Comparison of ENCODE assay signal across 28 mouse cellular contexts in the genomic region with DNA sequence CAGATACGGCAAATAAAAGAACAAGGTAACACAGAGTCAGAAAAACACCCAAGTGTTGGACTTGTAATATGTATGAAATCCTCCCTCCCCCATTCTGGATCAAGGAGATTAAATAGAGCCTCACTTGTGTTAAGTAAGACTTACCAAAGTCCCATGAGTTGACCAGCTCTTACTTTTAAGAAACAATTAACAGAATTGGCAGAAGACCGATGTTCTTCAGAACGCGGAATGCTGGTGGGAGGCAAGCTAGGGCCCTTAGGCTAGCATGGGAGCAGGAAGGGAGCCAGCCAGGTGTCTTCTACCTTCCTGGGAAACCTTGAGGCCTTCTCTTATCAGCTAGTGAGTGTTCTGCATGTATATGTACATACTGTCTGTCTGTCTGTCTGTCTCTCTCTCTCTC. TPM values are rescaled to one million over a fixed set of nuclear protein-coding genes. Genes with fewer than 3 reads are reported as not detected.
A peak's percentile ranks its signal among the peaks of the same experiment; 100 is the strongest.
DNase-seq lines count a peak whose midpoint lies in the region; ATAC-seq lines count a peak whose summit lies in the region.
"Had no signal": no experiment of that assay in that cellular context is flagged by ENCODE, and none has a peak within 500 bp of the region (broad histone marks: within the 10 kb centered on the region; RNA-seq: fewer than 3 reads in every experiment).

No protein-coding gene starts in this region.

- DNase-seq in heart, adult 8-10 months (ENCODE audit: low spot score): no peak
- DNase-seq in kidney, adult 11 months: peak; percentile 50
- DNase-seq in kidney, adult 9 months: peak; percentile 71
- DNase-seq in kidney, postnatal 14 days: no peak
- peak; percentile 85 for DNase-seq in fat pad, adult 2 months (ENCODE audit: extremely low read depth, low read depth, low spot score)
- DNase-seq in testis, postnatal 14 days (ENCODE audit: low spot score): no peak
- DNase-seq: adrenal gland, adult 8-10 months; adrenal gland, postnatal 14 days; adrenal gland, postnatal 36 days; B cell, adult 2 months; cerebellum, adult 11-12 months; cerebellum, adult 2 months; cerebellum, adult 9-10 months; cerebellum, postnatal 10 days; cerebellum, postnatal 36 days; embryo, embryonic 11 days had no signal

- 94% methylated on average over 4 of the region's 4 CpGs for WGBS in heart, embryonic 12.5 days
- WGBS in kidney, embryonic 16.5 days: 97% methylated on average over 4 of the region's 4 CpGs

- peaks cover 50% of the 10 kb centered on the region for H3K36me3 ChIP-seq in heart, embryonic 12.5 days
- H3K36me3 ChIP-seq in kidney, embryonic 16.5 days (ENCODE audit: insufficient read depth, low read length): peaks cover 39% of the 10 kb centered on the region

- no peaks in the 10 kb centered on the region for H3K9me3 ChIP-seq in heart, embryonic 12.5 days (replicated peaks)
- H3K9me3 ChIP-seq in kidney, embryonic 16.5 days (ENCODE audit: low read length): no peaks in the 10 kb centered on the region
- H3K9me3 ChIP-seq: embryonic facial prominence, embryonic 13.5 days; embryonic facial prominence, embryonic 15.5 days; forebrain, embryonic 13.5 days; forebrain, embryonic 15.5 days; G1E had no signal

- no peaks in the 10 kb centered on the region for H3K27me3 ChIP-seq in heart, embryonic 12.5 days (replicated peaks)
- H3K27me3 ChIP-seq in kidney, embryonic 16.5 days (ENCODE audit: insufficient read depth, low read length): no peaks in the 10 kb centered on the region
- H3K27me3 ChIP-seq: CH12.LX; embryonic facial prominence, embryonic 13.5 days; embryonic facial prominence, embryonic 15.5 days; forebrain, embryonic 13.5 days; forebrain, embryonic 15.5 days; Patski had no signal

- H3K4me3 ChIP-seq in heart, embryonic 12.5 days: no peak overlapping the region
- H3K4me3 ChIP-seq in kidney, embryonic 16.5 days (ENCODE audit: low read length): no peak overlapping the region
- H3K4me3 ChIP-seq: embryonic facial prominence, embryonic 13.5 days; embryonic facial prominence, embryonic 15.5 days; erythroblast, embryonic 14.5 days; forebrain, embryonic 13.5 days; forebrain, embryonic 15.5 days had no signal

- ATAC-seq in heart, embryonic 12.5 days (ENCODE audit: insufficient number of reproducible peaks, low FRiP score): no peak
- ATAC-seq in kidney, embryonic 16.5 days (ENCODE audit: low FRiP score, low TSS enrichment): no peak
- ATAC-seq: activated CD4-positive, CD25-positive, alpha-beta regulatory T cell, adult 4 months; CD4-positive, CD25-positive, alpha-beta regulatory T cell, adult 4 months; forebrain, embryonic 13.5 days; forebrain, embryonic 15.5 days; Patski had no signal

- no peak overlapping the region for H3K9ac ChIP-seq in heart, embryonic 12.5 days
- no peak overlapping the region for H3K9ac ChIP-seq in kidney, embryonic 16.5 days (replicated peaks; ENCODE audit: low read length)
- H3K9ac ChIP-seq: embryonic facial prominence, embryonic 13.5 days; embryonic facial prominence, embryonic 15.5 days; forebrain, embryonic 13.5 days; forebrain, embryonic 15.5 days had no signal

- H3K4me1 ChIP-seq in heart, embryonic 12.5 days (replicated peaks): peaks cover 31% of the 10 kb centered on the region
- peaks cover 19% of the 10 kb centered on the region for H3K4me1 ChIP-seq in kidney, embryonic 16.5 days (ENCODE audit: insufficient read depth, low read length)

- peak overlapping the region; percentile 49; the same call in 1 of the 2 replicates for H3K27ac ChIP-seq in heart, embryonic 12.5 days (ENCODE audit: poor library complexity, severe bottlenecking)
- H3K27ac ChIP-seq in kidney, embryonic 16.5 days (ENCODE audit: low read length): no peak overlapping the region
- H3K27ac ChIP-seq: embryonic facial prominence, embryonic 13.5 days; embryonic facial prominence, embryonic 15.5 days; forebrain, embryonic 13.5 days; forebrain, embryonic 15.5 days had no signal

- H3K4me2 ChIP-seq in heart, embryonic 12.5 days: no peak overlapping the region
- H3K4me2 ChIP-seq in kidney, embryonic 16.5 days (replicated peaks; ENCODE audit: low read depth, low read length): no peak overlapping the region
- H3K4me2 ChIP-seq: embryonic facial prominence, embryonic 13.5 days; embryonic facial prominence, embryonic 15.5 days; forebrain, embryonic 13.5 days; forebrain, embryonic 15.5 days had no signal

RNA-seq across cellular contexts. Expression of a gene that starts 55.5 kb away (rescaled TPM):
- polyA plus RNA-seq in heart, embryonic 12.5 days (2016; fragmentation: Nextera tagmentation; extraction: Ambion mirVana): 16.4 and 17.4 TPM in 2 replicates
- 10 to 100 TPM; 24.3 to 30.2 (median 28.7) TPM for total RNA-seq in heart, adult 8-10 months (2022)
- 19.1 and 22.8 TPM in 2 replicates for polyA plus RNA-seq in kidney, embryonic 16.5 days (2015; fragmentation: Nextera tagmentation; extraction: Ambion mirVana)

Comparison
In these comparisons a context has a peak if more than half of its experiments do, and no peak if none do; other contexts are left out.
1. DNase-seq: peak in kidney, adult 11 months (single experiment), kidney, adult 9 months (single experiment) and fat pad, adult 2 months (single experiment); none in heart, adult 8-10 months (single experiment), kidney, postnatal 14 days (single experiment) and testis, postnatal 14 days (single experiment).